Mouse (Mus musculus) hindbrain, postnatal 0 days (tissue): ENCODE measurements at regions not wholly inside any gene's neighbourhood (a gene's known extent, or its start where the extent isn't known, plus 50 kb on each side); places are given as distances from the start of the nearest gene placed in this dataset.

ENCODE experiments used
- ATAC-seq: fragments of 200-750 bp; cut with Nextera tagmentation; 2 replicates; pipeline ENCODE4 v1.8.0; 2017; ENCODE audit warnings: mild to moderate bottlenecking, moderate TSS enrichment, moderate library complexity
- DNase-seq: peaks from one replicate; pipeline ENCODE4 v3.0.0-alpha.2; 2015; ENCODE audit warnings: low spot score
- H3K27ac ChIP-seq: fragments of 300-500 bp; sonication (generic); 2 replicates; pipeline ENCODE4 v1.5.1; 2014; ENCODE audit warnings: mild to moderate bottlenecking
- H3K27me3 ChIP-seq: fragments of 300-500 bp; sonication (generic); 2 replicates; pipeline ENCODE4 v1.6.1; 2014; ENCODE audit warnings: low read length, mixed read lengths; ENCODE audit not compliant: insufficient read depth
- H3K36me3 ChIP-seq: fragments of 300-500 bp; sonication (generic); 2 replicates; pipeline ENCODE4 v1.6.1; 2014; ENCODE audit warnings: low read length, mixed read lengths; ENCODE audit not compliant: insufficient read depth
- H3K4me1 ChIP-seq: fragments of 300-500 bp; sonication (generic); 2 replicates; pipeline ENCODE4 v1.6.1; 2014; ENCODE audit warnings: antibody characterized with exemption, low read length, mixed read lengths; ENCODE audit not compliant: insufficient read depth
- H3K4me2 ChIP-seq: fragments of 300-500 bp; sonication (generic); 2 replicates; pipeline ENCODE4 v1.6.1; 2014; ENCODE audit warnings: low read depth, mild to moderate bottlenecking, low read length, moderate library complexity, mixed read lengths
- H3K4me3 ChIP-seq: fragments of 300-500 bp; sonication (generic); 2 replicates; pipeline ENCODE4 v1.5.1; 2014; ENCODE audit warnings: low read length
- H3K9ac ChIP-seq: fragments of 300-500 bp; sonication (generic); replicated peaks from 2 replicates; pipeline ENCODE4 v1.6.1; 2014; ENCODE audit warnings: mild to moderate bottlenecking, low read length, moderate library complexity, mixed read lengths
- H3K9me3 ChIP-seq: fragments of 300-500 bp; sonication (generic); 2 replicates; pipeline ENCODE4 v1.6.1; 2016; ENCODE audit warnings: low read length, mixed read lengths
- CTCF ChIP-seq: IDR thresholded peaks from 2 replicates; pipeline ENCODE4 v1.5.1; 2016; ENCODE audit warnings: antibody characterized with exemption, control low read depth, low read depth
- WGBS: fragments of 180-500 bp; shearing (Covaris S2); extraction: QIAGEN DNeasy Blood & Tissue Kit; methylation state at CpG from one replicate; pipeline ENCODE4 v1.1.7; 2014; 5-methylcytosine and 5-hydroxymethylcytosine counted together

DNA sequence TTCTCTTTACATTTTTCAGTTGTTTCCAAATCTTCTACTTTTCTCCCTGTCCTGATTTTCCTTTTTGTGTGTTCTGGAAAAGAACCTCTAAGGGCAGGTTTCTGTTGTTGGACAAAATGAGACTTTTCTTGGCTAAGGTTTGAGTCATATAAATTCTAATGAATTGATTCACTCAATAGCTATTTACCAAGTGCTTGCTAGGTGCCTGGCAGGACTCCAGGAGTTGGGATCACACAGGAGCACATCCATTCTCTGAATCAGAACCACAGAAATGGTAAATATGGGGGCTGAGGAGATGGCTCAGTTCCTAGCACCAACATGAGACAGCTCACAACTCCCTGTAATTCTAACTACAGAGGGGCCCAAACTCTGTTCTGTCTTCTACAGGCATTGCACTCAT is 67.4 kb upstream of the Nyx start:
- Histone ChIP-seq H3K27ac (no peak overlapping the region), H3K9me3 (no peaks in the 10 kb centered on the region), H3K4me2 (no peak overlapping the region), H3K36me3 (no peaks in the 10 kb centered on the region), H3K27me3 (no peaks in the 10 kb centered on the region), H3K4me3 (no peak overlapping the region), H3K9ac (no peak overlapping the region), H3K4me1 (no peaks in the 10 kb centered on the region)
- ATAC-seq (no peak), DNase-seq (no peak)
- no peak for TF ChIP-seq CTCF

GRCm38 (mm10) chrX:13412726-13413125 is 53.2 kb upstream of the Nyx start:
- Histone ChIP-seq H3K4me1 (no peaks in the 10 kb centered on the region), H3K4me2 (no peak overlapping the region), H3K9ac (no peak overlapping the region), H3K4me3 (no peak overlapping the region), H3K27ac (no peak overlapping the region), H3K27me3 (no peaks in the 10 kb centered on the region), H3K36me3 (no peaks in the 10 kb centered on the region), H3K9me3 (no peaks in the 10 kb centered on the region)
- TF ChIP-seq CTCF = no peak
- DNase-seq = no peak
- no peak for ATAC-seq
- WGBS = 51% methylated on average over 2 of the region's 2 CpGs

- no peak for TF ChIP-seq CTCF
- Histone ChIP-seq H3K27ac (no peak overlapping the region), H3K4me2 (no peak overlapping the region), H3K27me3 (no peaks in the 10 kb centered on the region), H3K4me3 (no peak overlapping the region), H3K36me3 (no peaks in the 10 kb centered on the region), H3K9me3 (no peaks in the 10 kb centered on the region), H3K4me1 (no peaks in the 10 kb centered on the region), H3K9ac (no peak overlapping the region)
- DNase-seq (no peak), ATAC-seq (no peak)
- 40% methylated on average over 3 of the region's 3 CpGs for WGBS
Measured at GRCm38 (mm10) chrX:13413135-13413534, 52.8 kb upstream of the Nyx start.
